In the genomic region with DNA sequence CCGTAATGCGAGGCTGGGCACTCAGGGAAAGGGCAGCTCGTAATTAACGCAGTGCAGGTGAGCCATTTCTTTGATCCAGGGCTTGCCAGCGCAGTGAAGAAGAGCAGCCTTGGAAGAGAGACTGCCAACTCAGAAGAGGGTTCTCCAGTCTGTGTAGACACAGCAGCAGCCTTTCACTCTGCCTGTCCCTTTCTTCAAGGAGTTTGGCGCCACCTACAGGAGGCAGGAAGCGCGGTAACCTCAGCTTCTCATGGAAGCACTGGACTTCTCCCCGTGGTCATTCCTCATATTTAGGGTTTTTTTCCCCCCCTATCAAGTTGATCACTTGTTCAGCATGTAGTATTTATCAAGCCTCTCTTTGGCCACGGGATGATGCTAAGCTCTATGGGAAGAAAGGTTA, we compare ENCODE assay signal across 8 mouse cellular contexts.
DNase-seq lines count a peak whose midpoint lies in the region; ATAC-seq and TF ChIP-seq lines count a peak whose summit lies in the region.

No protein-coding gene starts in this region.

- peak; percentile 83 for ATAC-seq in embryonic facial prominence, embryonic 14.5 days (ENCODE audit: low read depth)
- ATAC-seq in heart, postnatal 0 days (ENCODE audit: insufficient read depth, low read depth) = no peak
- ATAC-seq in lung, embryonic 16.5 days (ENCODE audit: low read depth) = peak; percentile 79

- 27% methylated on average over 10 of the region's 10 CpGs for WGBS in embryonic facial prominence, embryonic 14.5 days
- 20% methylated on average over 10 of the region's 10 CpGs for WGBS in heart, postnatal 0 days
- 19% methylated on average over 10 of the region's 10 CpGs for WGBS in lung, embryonic 16.5 days

- DNase-seq in adrenal gland, postnatal 4 days (ENCODE audit: low spot score in 2 of 2) = peak; percentile 16 to 57
- DNase-seq in embryonic facial prominence, embryonic 14.5 days (ENCODE audit: low spot score) = peak; percentile 90
- peak; percentile 68 for DNase-seq in heart, postnatal 0 days (ENCODE audit: low spot score)
- peak; percentile 86 for DNase-seq in layer of hippocampus, adult 11-12 months (ENCODE audit: low spot score)
- DNase-seq in ovary, adult 18-20 months (ENCODE audit: low spot score) = peak; percentile 38
- DNase-seq in thymus, postnatal 14 days = peak; percentile 66

- H3K27me3 ChIP-seq in E14TG2a.4 (ENCODE audit: insufficient read depth, low read length) = no peaks in the 10 kb centered on the region
- no peaks in the 10 kb centered on the region for H3K27me3 ChIP-seq in embryonic facial prominence, embryonic 14.5 days (replicated peaks; ENCODE audit: control insufficient read depth, insufficient read depth, low read length)
- H3K27me3 ChIP-seq in heart, postnatal 0 days (ENCODE audit: control insufficient read depth, insufficient read depth, low read length) = no peaks in the 10 kb centered on the region
- no peaks in the 10 kb centered on the region for H3K27me3 ChIP-seq in lung, embryonic 16.5 days (ENCODE audit: control insufficient read depth, insufficient read depth, low read depth, low read length)

- no peaks in the 10 kb centered on the region for H3K36me3 ChIP-seq in E14TG2a.4 (ENCODE audit: insufficient read depth, low read length)
- H3K36me3 ChIP-seq in embryonic facial prominence, embryonic 14.5 days (ENCODE audit: control insufficient read depth, insufficient read depth, low read length) = no peaks in the 10 kb centered on the region
- H3K36me3 ChIP-seq in heart, postnatal 0 days (replicated peaks; ENCODE audit: control insufficient read depth, insufficient read depth, low read length) = no peaks in the 10 kb centered on the region
- H3K36me3 ChIP-seq in lung, embryonic 16.5 days (ENCODE audit: control insufficient read depth, insufficient read depth, low read length) = no peaks in the 10 kb centered on the region

- H3K9ac ChIP-seq in embryonic facial prominence, embryonic 14.5 days (ENCODE audit: low read depth, low read length) = no peak overlapping the region
- H3K9ac ChIP-seq in heart, postnatal 0 days (replicated peaks; ENCODE audit: low read depth, low read length) = no peak overlapping the region
- H3K9ac ChIP-seq in lung, embryonic 16.5 days (ENCODE audit: low read length) = no peak overlapping the region

- H3K9me3 ChIP-seq in E14TG2a.4 (ENCODE audit: low read length) = no peaks in the 10 kb centered on the region
- H3K9me3 ChIP-seq in embryonic facial prominence, embryonic 14.5 days (ENCODE audit: control insufficient read depth, low read length) = 0 out of 2 replicates have a peak, but pooled peaks cover 5% of the 10 kb centered on the region
- H3K9me3 ChIP-seq in heart, postnatal 0 days (replicated peaks; ENCODE audit: control insufficient read depth, low read length) = no peaks in the 10 kb centered on the region
- no peaks in the 10 kb centered on the region for H3K9me3 ChIP-seq in lung, embryonic 16.5 days (ENCODE audit: control insufficient read depth, low read length)

- TF ChIP-seq EP300 in heart, postnatal 0 days (IDR thresholded peaks at IDR 0.05; ENCODE audit: low read depth) = no peak

- H3K4me3 ChIP-seq in E14TG2a.4 (replicated peaks; ENCODE audit: low read length) = no peak overlapping the region
- H3K4me3 ChIP-seq in embryonic facial prominence, embryonic 14.5 days (ENCODE audit: low read depth, low read length) = no peak overlapping the region
- no peak overlapping the region for H3K4me3 ChIP-seq in heart, postnatal 0 days (ENCODE audit: low read depth, low read length)
- H3K4me3 ChIP-seq in lung, embryonic 16.5 days (ENCODE audit: low read length) = no peak overlapping the region

- peak; percentile 57 for TF ChIP-seq CTCF in E14TG2a.4 (conservative IDR thresholded peaks at IDR 0.05; ENCODE audit: low read length)
- peak; percentile 92 for TF ChIP-seq CTCF in heart, postnatal 0 days (IDR thresholded peaks at IDR 0.05; ENCODE audit: low read depth)

- no peak overlapping the region for H3K4me2 ChIP-seq in embryonic facial prominence, embryonic 14.5 days (ENCODE audit: low read depth, low read length)
- H3K4me2 ChIP-seq in heart, postnatal 0 days (ENCODE audit: low read depth, low read length) = no peak overlapping the region
- H3K4me2 ChIP-seq in lung, embryonic 16.5 days (ENCODE audit: low read depth, low read length) = no peak overlapping the region

- H3K4me1 ChIP-seq in E14TG2a.4 (replicated peaks; ENCODE audit: low read depth, low read length) = peaks cover 47% of the 10 kb centered on the region
- H3K4me1 ChIP-seq in embryonic facial prominence, embryonic 14.5 days (ENCODE audit: control insufficient read depth, insufficient read depth, low read length) = no peaks in the 10 kb centered on the region
- peaks cover 5% of the 10 kb centered on the region; the same call in 1 of the 2 replicates for H3K4me1 ChIP-seq in heart, postnatal 0 days (ENCODE audit: control insufficient read depth, insufficient read depth)
- peaks cover 5% of the 10 kb centered on the region; the same call in 1 of the 2 replicates for H3K4me1 ChIP-seq in lung, embryonic 16.5 days (replicated peaks; ENCODE audit: control insufficient read depth, insufficient read depth, low read length)

- no peak overlapping the region for H3K27ac ChIP-seq in embryonic facial prominence, embryonic 14.5 days (replicated peaks; ENCODE audit: low read depth, low read length)
- no peak overlapping the region for H3K27ac ChIP-seq in heart, postnatal 0 days (ENCODE audit: low read depth)
- 0 out of 2 replicates have a peak overlapping the region, but pooled peaks have one; percentile 5 for H3K27ac ChIP-seq in lung, embryonic 16.5 days (ENCODE audit: low read length)

Comparison
In these comparisons a context has a peak if more than half of its experiments do, and no peak if none do; other contexts are left out.
1. DNase-seq: peak in every context shown above with its lines; median percentile 90 in embryonic facial prominence, embryonic 14.5 days; 86 in layer of hippocampus, adult 11-12 months; 68 in heart, postnatal 0 days; 66 in thymus, postnatal 14 days; 38 in ovary, adult 18-20 months; 36 in adrenal gland, postnatal 4 days.